Mouse (Mus musculus): ENCODE measurements around the gene Ptrhd1.
A peak's percentile ranks its signal among the peaks of the same experiment; 100 is the strongest.
"Not testable (repeated sequence)": the region's sequence is repeated elsewhere in the genome, so short reads cannot be mapped to it uniquely, and the experiment has no call there.

Gene Ptrhd1

GRCm38 (mm10) chr12:4233572-4234508 is at the start of gene Ptrhd1, which contains the start of gene Cenpo:
Gene Ptrhd1, plus strand, starts transcription at chr12:4234027.
Gene Cenpo, minus strand, starts transcription at chr12:4234294.
- peak; percentile 89 for DNase-seq (ENCODE audit: low spot score)

- DNase-seq (ENCODE audit: low spot score): no peak
These were observed 49.2 kb upstream of the Ptrhd1 start for GRCm38 (mm10) chr12:4184648-4185047.

- DNase-seq (ENCODE audit: low spot score): peak; percentile 46
These were observed 45.4 kb upstream of the Ptrhd1 start for GRCm38 (mm10) chr12:4188171-4189059.

- no peak for DNase-seq (ENCODE audit: low spot score)
These were observed 44.8 kb upstream of the Ptrhd1 start for GRCm38 (mm10) chr12:4189060-4189447.

- no peak for DNase-seq (ENCODE audit: low spot score)
These were observed 41.3 kb upstream of the Ptrhd1 start for GRCm38 (mm10) chr12:4192514-4192913.

GRCm38 (mm10) chr12:4193025-4193740 is 40.6 kb upstream of the Ptrhd1 start:
- no peak for DNase-seq (ENCODE audit: low spot score)

- DNase-seq (ENCODE audit: low spot score): no peak
These were observed 39.2 kb upstream of the Ptrhd1 start for GRCm38 (mm10) chr12:4194643-4195042.

- DNase-seq (ENCODE audit: low spot score): no peak
These were observed 35.1 kb upstream of the Ptrhd1 start for GRCm38 (mm10) chr12:4198702-4199101.

GRCm38 (mm10) chr12:4199271-4199670 is 34.6 kb upstream of the Ptrhd1 start:
- no peak for DNase-seq (ENCODE audit: low spot score)

- no peak for DNase-seq (ENCODE audit: low spot score)
These were observed 32.2 kb upstream of the Ptrhd1 start for GRCm38 (mm10) chr12:4201454-4202200.

GRCm38 (mm10) chr12:4202206-4202605 is 31.6 kb upstream of the Ptrhd1 start:
- DNase-seq (ENCODE audit: low spot score): no peak

- no peak for DNase-seq (ENCODE audit: low spot score)
These were observed 27.7 kb upstream of the Ptrhd1 start for GRCm38 (mm10) chr12:4206106-4206505.

- no peak for DNase-seq (ENCODE audit: low spot score)
These were observed 25.3 kb upstream of the Ptrhd1 start for GRCm38 (mm10) chr12:4208405-4209133.

- DNase-seq (ENCODE audit: low spot score): no peak
These were observed 24.6 kb upstream of the Ptrhd1 start for GRCm38 (mm10) chr12:4209196-4209595.

- no peak for DNase-seq (ENCODE audit: low spot score)
These were observed 22.7 kb upstream of the Ptrhd1 start for GRCm38 (mm10) chr12:4211174-4211573.

GRCm38 (mm10) chr12:4212908-4213307 is 20.9 kb upstream of the Ptrhd1 start:
- DNase-seq (ENCODE audit: low spot score): no peak

- DNase-seq (ENCODE audit: low spot score): no peak
These were observed 3.7 kb upstream of the Ptrhd1 start for GRCm38 (mm10) chr12:4230156-4230555.

GRCm38 (mm10) chr12:4232777-4233176 is 1.1 kb upstream of the Ptrhd1 start:
- DNase-seq (ENCODE audit: low spot score): no peak

GRCm38 (mm10) chr12:4237481-4237880 is 3.7 kb downstream of the Ptrhd1 start:
- DNase-seq (ENCODE audit: low spot score): no peak

GRCm38 (mm10) chr12:4240281-4240680 is 6.5 kb downstream of the Ptrhd1 start:
- not testable (repeated sequence) for DNase-seq (ENCODE audit: low spot score)

- no peak for DNase-seq (ENCODE audit: low spot score)
These were observed 10.0 kb downstream of the Ptrhd1 start for GRCm38 (mm10) chr12:4243805-4244204.
